Mouse (Mus musculus): ENCODE data around the gene BC025446. TPM values are rescaled to one million over a fixed set of nuclear protein-coding genes. Genes with fewer than 3 reads are reported as not detected.

The BC025446 gene
- polyA plus RNA-seq, 1 experiment from 2014 or later: 1.1 TPM

DNA sequence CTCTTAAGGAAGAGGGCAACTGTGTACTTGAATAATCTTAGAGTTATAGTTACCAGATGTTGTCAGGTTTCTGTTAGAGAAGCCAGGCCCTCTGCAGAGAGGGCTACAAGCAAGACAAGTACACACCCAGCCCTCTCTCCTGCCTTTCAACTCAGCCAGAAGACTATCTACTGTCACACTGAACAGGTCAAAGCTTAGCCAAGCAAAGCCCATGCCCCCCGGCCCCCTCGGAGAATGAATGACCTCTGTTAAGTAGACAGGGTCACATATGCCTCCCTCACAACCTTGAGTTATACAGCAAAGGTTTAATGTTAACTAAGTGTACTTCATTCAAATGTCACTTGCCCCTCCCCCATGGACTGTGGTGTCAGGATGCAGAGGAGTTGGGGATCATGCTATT, 24.4 kb downstream of the BC025446 start:
- Histone ChIP-seq H3K27ac (ENCODE audit: low read length) (no peak overlapping the region), H3K27me3 (ENCODE audit: control insufficient read depth, insufficient read depth, low read length) (no peaks in the 10 kb centered on the region), H3K9ac (replicated peaks; ENCODE audit: low read depth, low read length) (no peak overlapping the region), H3K36me3 (ENCODE audit: control insufficient read depth, insufficient read depth, low read length) (no peaks in the 10 kb centered on the region), H3K9me3 (ENCODE audit: control insufficient read depth, low read depth, low read length) (no peaks in the 10 kb centered on the region), H3K4me2 (replicated peaks; ENCODE audit: low read depth, low read length) (no peak overlapping the region), H3K4me1 (ENCODE audit: control insufficient read depth, insufficient read depth, low read length) (no peaks in the 10 kb centered on the region), H3K4me3 (ENCODE audit: low read depth, low read length) (no peak overlapping the region)
- 52% methylated on average over 2 of the region's 2 CpGs for WGBS
- ATAC-seq (ENCODE audit: insufficient number of reproducible peaks, insufficient read depth, low FRiP score, low read depth): no peak

DNA sequence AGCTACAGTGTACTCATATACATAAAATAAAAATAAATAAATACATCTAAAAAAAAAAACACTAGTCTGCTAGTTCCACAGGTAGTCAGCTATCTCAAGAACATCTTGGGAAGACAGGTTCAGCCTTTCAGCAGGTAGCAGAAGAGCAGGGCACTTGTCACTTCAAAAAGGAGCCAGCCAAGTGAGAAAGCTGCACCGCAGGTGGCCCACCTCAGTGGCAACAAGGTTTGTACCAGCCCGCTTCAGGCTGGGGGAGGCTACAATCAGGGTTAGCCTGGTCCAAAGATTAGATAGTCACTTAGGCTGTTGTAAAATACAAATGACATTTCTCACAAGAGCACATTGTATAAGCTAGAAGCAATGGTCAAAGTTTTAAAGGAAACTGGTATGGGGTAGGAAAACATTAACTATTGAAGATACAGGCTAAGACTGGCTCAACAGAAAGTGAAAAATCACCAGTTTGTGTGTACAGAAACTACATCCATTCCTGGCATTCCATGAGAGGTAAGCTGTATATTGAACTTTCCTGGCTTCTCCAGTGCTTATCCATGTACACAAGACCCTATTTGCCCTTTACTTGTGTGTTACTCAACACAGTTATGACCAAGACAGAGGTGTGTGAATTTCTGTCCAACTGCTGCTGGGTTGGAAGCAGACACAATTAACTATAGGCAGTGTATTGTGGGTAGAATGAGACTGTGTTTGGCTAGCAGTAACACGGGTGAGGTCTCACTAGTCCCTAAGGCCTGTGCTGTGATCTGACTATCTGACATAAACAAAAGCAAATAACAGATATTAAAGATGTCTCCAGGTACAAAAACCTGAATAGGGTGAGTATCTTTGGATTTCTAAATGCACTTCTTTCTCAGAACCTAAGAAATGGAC, 26.8 kb downstream of the BC025446 start:
- ATAC-seq (ENCODE audit: insufficient number of reproducible peaks, insufficient read depth, low FRiP score, low read depth): no peak

DNA sequence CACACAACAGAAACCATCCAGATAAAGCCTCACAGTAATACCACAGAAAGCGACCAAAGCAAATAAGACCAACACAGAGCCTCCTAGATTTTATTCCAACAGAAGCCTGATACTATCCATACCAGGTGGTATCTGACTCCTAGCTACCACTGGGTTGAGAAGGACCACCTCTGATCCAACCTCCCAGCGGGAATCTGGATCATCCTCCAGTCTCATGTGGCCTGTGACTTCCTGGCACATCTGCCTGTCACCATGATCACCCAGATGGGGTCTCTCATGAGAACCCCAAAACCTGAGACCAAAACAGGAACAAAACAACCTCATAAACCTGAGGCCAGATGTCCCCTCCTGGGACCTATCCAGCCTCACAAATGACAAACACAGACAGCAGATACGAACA, 38.5 kb downstream of the BC025446 start:
- H3K36me3 ChIP-seq (ENCODE audit: control insufficient read depth, insufficient read depth, low read length): no peaks in the 10 kb centered on the region
- H3K4me3 ChIP-seq (ENCODE audit: low read depth, low read length): no peak overlapping the region
- WGBS: 87% methylated on average over 3 of the region's 3 CpGs
- no peak overlapping the region for H3K4me2 ChIP-seq (replicated peaks; ENCODE audit: low read depth, low read length)
- H3K27ac ChIP-seq (ENCODE audit: low read length): no peak overlapping the region
- H3K27me3 ChIP-seq (ENCODE audit: control insufficient read depth, insufficient read depth, low read length): no peaks in the 10 kb centered on the region
- H3K9me3 ChIP-seq (ENCODE audit: control insufficient read depth, low read depth, low read length): no peaks in the 10 kb centered on the region
- no peaks in the 10 kb centered on the region for H3K4me1 ChIP-seq (ENCODE audit: control insufficient read depth, insufficient read depth, low read length)
- no peak for ATAC-seq (ENCODE audit: insufficient number of reproducible peaks, insufficient read depth, low FRiP score, low read depth)
- no peak overlapping the region for H3K9ac ChIP-seq (replicated peaks; ENCODE audit: low read depth, low read length)

More for the DNA sequence above, 26.8 kb downstream of the BC025446 start:
- Histone ChIP-seq H3K9ac (replicated peaks; ENCODE audit: low read depth, low read length) (no peak overlapping the region), H3K27ac (ENCODE audit: low read length) (no peak overlapping the region), H3K4me3 (ENCODE audit: low read depth, low read length) (no peak overlapping the region), H3K4me1 (ENCODE audit: control insufficient read depth, insufficient read depth, low read length) (no peaks in the 10 kb centered on the region), H3K4me2 (replicated peaks; ENCODE audit: low read depth, low read length) (no peak overlapping the region), H3K36me3 (ENCODE audit: control insufficient read depth, insufficient read depth, low read length) (no peaks in the 10 kb centered on the region), H3K27me3 (ENCODE audit: control insufficient read depth, insufficient read depth, low read length) (no peaks in the 10 kb centered on the region), H3K9me3 (ENCODE audit: control insufficient read depth, low read depth, low read length) (no peaks in the 10 kb centered on the region)
- WGBS: 60% methylated on average over 3 of the region's 3 CpGs

DNA sequence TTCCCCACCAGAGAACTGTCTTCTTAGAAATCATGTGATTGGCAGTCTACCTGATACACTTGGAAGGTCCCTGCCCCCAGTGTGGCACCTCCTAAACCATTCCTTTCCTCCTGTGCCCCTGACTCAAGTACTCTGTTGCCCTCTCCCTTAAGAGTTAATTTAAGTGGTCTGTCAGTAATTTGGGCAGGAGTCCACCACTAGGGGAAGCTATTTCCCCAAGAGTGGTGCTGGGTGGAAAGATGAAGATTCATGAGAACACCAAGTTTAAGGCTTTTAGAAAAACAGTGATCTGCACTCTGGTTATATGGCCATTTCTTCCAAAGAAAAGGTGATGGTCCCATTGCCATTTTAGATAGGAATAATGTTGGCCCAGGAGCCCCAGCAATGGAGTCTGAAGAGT, 49.7 kb downstream of the BC025446 start:
- no peaks in the 10 kb centered on the region for H3K9me3 ChIP-seq (ENCODE audit: control insufficient read depth, low read depth, low read length)
- no peak overlapping the region for H3K27ac ChIP-seq (ENCODE audit: low read length)
- ATAC-seq (ENCODE audit: insufficient number of reproducible peaks, insufficient read depth, low FRiP score, low read depth): no peak
- H3K9ac ChIP-seq (replicated peaks; ENCODE audit: low read depth, low read length): no peak overlapping the region
- H3K4me3 ChIP-seq (ENCODE audit: low read depth, low read length): no peak overlapping the region
- no peaks in the 10 kb centered on the region for H3K4me1 ChIP-seq (ENCODE audit: control insufficient read depth, insufficient read depth, low read length)
- no peak overlapping the region for H3K4me2 ChIP-seq (replicated peaks; ENCODE audit: low read depth, low read length)
- H3K27me3 ChIP-seq (ENCODE audit: control insufficient read depth, insufficient read depth, low read length): no peaks in the 10 kb centered on the region
- no peaks in the 10 kb centered on the region for H3K36me3 ChIP-seq (ENCODE audit: control insufficient read depth, insufficient read depth, low read length)

DNA sequence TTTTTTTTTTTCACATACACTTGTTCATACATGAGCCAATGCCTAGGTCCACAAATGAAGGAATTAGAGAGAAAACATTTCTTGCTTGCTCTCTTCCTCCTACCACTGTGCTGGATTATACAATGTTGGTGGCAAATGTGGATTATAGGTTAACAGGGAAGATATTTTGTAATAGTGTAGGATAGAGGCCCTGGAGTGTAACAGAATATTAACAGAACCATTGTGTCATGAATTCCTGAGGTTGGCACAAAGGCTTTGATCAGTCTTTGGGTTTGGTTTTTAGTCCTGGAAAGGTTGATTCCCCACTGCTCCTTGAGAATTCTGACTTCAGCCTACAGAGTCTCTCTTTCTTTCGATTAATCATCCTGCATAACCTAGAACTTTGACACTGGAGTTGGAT, 50.5 kb downstream of the BC025446 start:
- WGBS: 64% methylated on average over 1 of the region's 1 CpGs
- no peaks in the 10 kb centered on the region for H3K27me3 ChIP-seq (ENCODE audit: control insufficient read depth, insufficient read depth, low read length)
- no peak for ATAC-seq (ENCODE audit: insufficient number of reproducible peaks, insufficient read depth, low FRiP score, low read depth)
- no peak overlapping the region for H3K4me3 ChIP-seq (ENCODE audit: low read depth, low read length)
- no peak overlapping the region for H3K4me2 ChIP-seq (replicated peaks; ENCODE audit: low read depth, low read length)
- no peaks in the 10 kb centered on the region for H3K36me3 ChIP-seq (ENCODE audit: control insufficient read depth, insufficient read depth, low read length)
- no peaks in the 10 kb centered on the region for H3K9me3 ChIP-seq (ENCODE audit: control insufficient read depth, low read depth, low read length)
- H3K9ac ChIP-seq (replicated peaks; ENCODE audit: low read depth, low read length): no peak overlapping the region
- no peak overlapping the region for H3K27ac ChIP-seq (ENCODE audit: low read length)
- no peaks in the 10 kb centered on the region for H3K4me1 ChIP-seq (ENCODE audit: control insufficient read depth, insufficient read depth, low read length)

DNA sequence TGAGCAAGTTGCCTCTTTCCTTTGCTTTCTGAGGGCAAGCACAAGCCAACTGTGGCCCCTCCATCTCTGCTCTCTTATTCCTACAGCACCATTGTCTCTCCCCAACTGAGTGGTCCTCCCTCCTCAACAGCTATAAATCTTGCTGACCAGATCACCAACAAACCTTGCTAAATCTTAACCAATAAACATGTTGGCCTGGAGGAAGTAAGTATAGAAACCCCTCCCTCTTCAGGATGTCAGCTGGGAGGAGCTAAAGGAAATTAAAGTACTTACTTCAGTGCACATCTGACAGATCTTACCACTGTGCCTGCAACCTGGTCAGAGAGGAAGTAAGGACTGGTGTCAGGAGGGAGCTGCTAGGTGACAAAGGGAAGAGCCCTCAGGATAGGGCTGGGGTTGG, 51.9 kb downstream of the BC025446 start, which contains the start of gene Ly6f:
Gene Ly6f (plus strand): TSS at position 301 of the 400 bp plus-strand sequence.
- Histone ChIP-seq H3K27ac (ENCODE audit: low read length) (no peak within 1 kb of the TSS), H3K4me3 (ENCODE audit: low read depth, low read length) (no peak within 1 kb of the TSS), H3K4me1 (ENCODE audit: control insufficient read depth, insufficient read depth, low read length) (no peaks in the 10 kb centered on the region), H3K9ac (replicated peaks; ENCODE audit: low read depth, low read length) (no peak within 1 kb of the TSS), H3K9me3 (ENCODE audit: control insufficient read depth, low read depth, low read length) (no peaks in the 10 kb centered on the region), H3K4me2 (replicated peaks; ENCODE audit: low read depth, low read length) (no peak within 1 kb of the TSS), H3K36me3 (ENCODE audit: control insufficient read depth, insufficient read depth, low read length) (no peaks in the 10 kb centered on the region), H3K27me3 (ENCODE audit: control insufficient read depth, insufficient read depth, low read length) (no peaks in the 10 kb centered on the region)
- ATAC-seq (ENCODE audit: insufficient number of reproducible peaks, insufficient read depth, low FRiP score, low read depth): no peak

DNA sequence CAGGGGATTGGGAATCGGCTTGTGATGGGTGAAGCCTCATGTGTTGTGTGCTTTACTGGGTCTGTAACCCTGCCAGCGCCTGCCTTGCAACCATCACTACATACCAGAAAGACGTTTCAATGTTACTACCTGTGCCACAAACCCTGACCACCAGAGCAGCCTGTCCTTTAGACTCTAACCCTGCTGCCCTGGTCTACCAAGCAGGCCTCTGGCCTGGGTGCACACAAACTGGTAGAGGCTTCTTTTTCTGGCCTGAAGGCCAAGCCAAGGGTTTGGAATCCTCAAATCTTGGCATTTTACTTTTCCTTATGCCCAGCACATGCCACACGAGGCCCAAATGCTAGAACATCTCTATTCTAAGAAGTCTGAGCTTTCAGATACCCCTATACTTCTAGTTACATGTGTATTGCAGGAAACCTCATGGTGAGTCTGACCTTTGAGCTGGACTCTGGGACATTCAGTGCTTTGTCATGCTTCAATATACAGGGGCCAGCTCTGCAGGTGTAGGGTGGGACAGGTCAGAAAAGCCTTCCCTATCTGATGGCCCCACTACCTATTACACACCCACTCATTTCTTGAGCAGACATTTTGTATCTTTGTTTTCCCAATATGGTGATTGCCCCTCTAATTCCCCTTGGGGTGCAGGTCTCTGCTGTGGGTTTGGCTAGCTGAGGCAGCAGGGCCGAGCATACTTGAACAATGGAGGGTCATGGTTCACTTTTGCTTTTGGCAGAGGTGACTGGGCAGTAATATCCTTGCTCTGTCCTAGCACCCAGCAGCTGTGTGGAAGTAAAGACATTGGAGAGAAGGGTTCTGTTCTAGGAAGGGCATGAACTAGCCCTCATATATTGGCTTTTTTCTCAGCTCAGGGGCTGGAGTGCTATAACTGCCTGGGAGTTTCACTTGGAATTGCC, 53.0 kb downstream of the BC025446 start:
- no peak overlapping the region for H3K27ac ChIP-seq (ENCODE audit: low read length)
- no peaks in the 10 kb centered on the region for H3K4me1 ChIP-seq (ENCODE audit: control insufficient read depth, insufficient read depth, low read length)
- no peak overlapping the region for H3K4me3 ChIP-seq (ENCODE audit: low read depth, low read length)
- no peak for ATAC-seq (ENCODE audit: insufficient number of reproducible peaks, insufficient read depth, low FRiP score, low read depth)
- WGBS: 78% methylated on average over 5 of the region's 5 CpGs
- H3K9ac ChIP-seq (replicated peaks; ENCODE audit: low read depth, low read length): no peak overlapping the region
- H3K9me3 ChIP-seq (ENCODE audit: control insufficient read depth, low read depth, low read length): no peaks in the 10 kb centered on the region
- no peaks in the 10 kb centered on the region for H3K36me3 ChIP-seq (ENCODE audit: control insufficient read depth, insufficient read depth, low read length)
- H3K4me2 ChIP-seq (replicated peaks; ENCODE audit: low read depth, low read length): no peak overlapping the region
- H3K27me3 ChIP-seq (ENCODE audit: control insufficient read depth, insufficient read depth, low read length): no peaks in the 10 kb centered on the region

DNA sequence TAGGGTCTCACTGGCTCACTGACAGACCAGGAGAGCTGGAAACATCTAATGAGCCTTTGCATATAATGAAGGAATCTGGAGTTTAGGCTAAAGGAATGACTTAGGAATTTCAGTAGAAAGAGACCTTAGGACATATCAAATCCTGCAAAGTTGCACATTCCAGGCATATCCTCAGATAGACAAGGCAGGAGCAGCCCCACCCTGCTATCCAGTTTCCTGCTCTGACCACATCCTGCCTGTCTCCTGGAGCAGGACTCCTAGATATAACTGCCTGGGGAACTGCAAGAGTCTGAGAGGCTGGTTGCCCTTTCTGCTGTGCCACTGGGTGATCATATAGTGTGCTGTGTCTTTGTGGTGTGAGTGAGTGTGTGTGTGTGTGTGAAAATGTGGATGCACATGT, 54.0 kb downstream of the BC025446 start:
- H3K9ac ChIP-seq (replicated peaks; ENCODE audit: low read depth, low read length): no peak overlapping the region
- no peak for ATAC-seq (ENCODE audit: insufficient number of reproducible peaks, insufficient read depth, low FRiP score, low read depth)
- H3K27me3 ChIP-seq (ENCODE audit: control insufficient read depth, insufficient read depth, low read length): no peaks in the 10 kb centered on the region
- H3K36me3 ChIP-seq (ENCODE audit: control insufficient read depth, insufficient read depth, low read length): no peaks in the 10 kb centered on the region
- no peak overlapping the region for H3K27ac ChIP-seq (ENCODE audit: low read length)
- no peak overlapping the region for H3K4me3 ChIP-seq (ENCODE audit: low read depth, low read length)
- H3K4me2 ChIP-seq (replicated peaks; ENCODE audit: low read depth, low read length): no peak overlapping the region
- H3K9me3 ChIP-seq (ENCODE audit: control insufficient read depth, low read depth, low read length): no peaks in the 10 kb centered on the region
- H3K4me1 ChIP-seq (ENCODE audit: control insufficient read depth, insufficient read depth, low read length): no peaks in the 10 kb centered on the region
